ENCODE assay signal across 31 mouse cellular contexts in the genomic region with DNA sequence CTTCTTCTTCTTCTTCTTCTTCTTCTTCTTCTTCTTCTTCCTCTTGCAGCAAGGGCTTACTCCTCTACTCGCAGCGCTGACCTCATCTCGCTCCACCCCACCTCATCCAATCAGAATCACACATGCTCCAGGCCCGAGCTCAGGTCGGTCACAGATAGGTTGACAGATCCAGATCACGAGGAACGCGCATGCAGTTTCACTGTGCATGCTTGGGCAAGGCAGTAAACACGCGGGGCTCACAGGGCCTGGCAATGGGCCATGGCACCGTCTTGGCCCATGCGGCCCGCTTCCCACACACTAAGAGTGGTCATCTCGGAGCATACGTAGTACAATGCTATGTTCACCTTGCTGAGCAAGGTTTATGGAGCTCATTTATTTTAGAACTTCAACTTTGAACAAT. TPM values are rescaled to one million over a fixed set of nuclear protein-coding genes. Genes with fewer than 3 reads are reported as not detected.
"Had no signal": no experiment of that assay in that cellular context is flagged by ENCODE, and none has a peak within 500 bp of the region (broad histone marks: within the 10 kb centered on the region; RNA-seq: fewer than 3 reads in every experiment).

No protein-coding gene starts in this region.

- H3K4me3 ChIP-seq: heart, embryonic 10.5 days; heart, embryonic 12.5 days; heart, embryonic 13.5 days; heart, embryonic 15.5 days; hindbrain, embryonic 10.5 days; hindbrain, embryonic 12.5 days; hindbrain, embryonic 13.5 days; hindbrain, embryonic 15.5 days; intestine, embryonic 15.5 days; kidney, embryonic 15.5 days; layer of hippocampus, adult 2 months had no signal

- DNase-seq: heart, postnatal 10 days; heart, postnatal 36 days; heart, postnatal 4 days; kidney, adult 11 months; kidney, adult 18-20 months; kidney, adult 2 months; kidney, adult 8-10 months; kidney, adult 9 months; kidney, postnatal 10 days; kidney, postnatal 14 days; kidney, postnatal 25 days; kidney, postnatal 36 days; kidney, postnatal 4 days; layer of hippocampus, adult 9-11 months; layer of hippocampus, postnatal 36 days had no signal

- H3K36me3 ChIP-seq: heart, embryonic 10.5 days; heart, embryonic 12.5 days; heart, embryonic 13.5 days; heart, embryonic 15.5 days; hindbrain, embryonic 10.5 days; hindbrain, embryonic 12.5 days; hindbrain, embryonic 13.5 days; hindbrain, embryonic 15.5 days; intestine, embryonic 15.5 days; kidney, embryonic 15.5 days had no signal

- H3K4me2 ChIP-seq: heart, embryonic 11.5 days; heart, embryonic 12.5 days; heart, embryonic 13.5 days; heart, embryonic 15.5 days; hindbrain, embryonic 12.5 days; hindbrain, embryonic 13.5 days; hindbrain, embryonic 14.5 days; hindbrain, embryonic 15.5 days; intestine, embryonic 15.5 days; kidney, embryonic 15.5 days had no signal

- H3K9ac ChIP-seq: heart, embryonic 12.5 days; heart, embryonic 13.5 days; heart, embryonic 15.5 days; hindbrain, embryonic 12.5 days; hindbrain, embryonic 13.5 days; hindbrain, embryonic 14.5 days; hindbrain, embryonic 15.5 days; intestine, embryonic 15.5 days; kidney, embryonic 15.5 days had no signal

- H3K9me3 ChIP-seq: heart, embryonic 15.5 days; hindbrain, embryonic 15.5 days; intestine, embryonic 15.5 days had no signal

- H3K27ac ChIP-seq: hindbrain, embryonic 10.5 days; hindbrain, embryonic 12.5 days; hindbrain, embryonic 13.5 days; hindbrain, embryonic 14.5 days; hindbrain, embryonic 15.5 days; hindbrain, postnatal 0 days; intestine, embryonic 15.5 days; kidney, embryonic 15.5 days; kidney, postnatal 0 days; layer of hippocampus, adult 2 months had no signal

- H3K27me3 ChIP-seq: heart, embryonic 12.5 days; heart, embryonic 13.5 days; heart, embryonic 15.5 days; hindbrain, embryonic 12.5 days; hindbrain, embryonic 13.5 days; hindbrain, embryonic 15.5 days; intestine, embryonic 15.5 days; kidney, embryonic 15.5 days had no signal

RNA-seq across cellular contexts. Expression of a gene that starts 39.9 kb away (rescaled TPM):
- total RNA-seq: hematopoietic stem cell, adult 5-6 weeks had no signal
